Mouse (Mus musculus) frontal cortex, postnatal 25 days (tissue): ENCODE measurements around the gene Gm3015.
"Not testable (repeated sequence)": the region's sequence is repeated elsewhere in the genome, so short reads cannot be mapped to it uniquely, and the experiment has no call there.

Source experiments
- DNase-seq, 2 experiments: peaks; one replicate each; pipeline ENCODE4 v3.0.0; 2022; ENCODE audit warnings: low spot score in 2 of 2

The Gm3015 gene

DNA sequence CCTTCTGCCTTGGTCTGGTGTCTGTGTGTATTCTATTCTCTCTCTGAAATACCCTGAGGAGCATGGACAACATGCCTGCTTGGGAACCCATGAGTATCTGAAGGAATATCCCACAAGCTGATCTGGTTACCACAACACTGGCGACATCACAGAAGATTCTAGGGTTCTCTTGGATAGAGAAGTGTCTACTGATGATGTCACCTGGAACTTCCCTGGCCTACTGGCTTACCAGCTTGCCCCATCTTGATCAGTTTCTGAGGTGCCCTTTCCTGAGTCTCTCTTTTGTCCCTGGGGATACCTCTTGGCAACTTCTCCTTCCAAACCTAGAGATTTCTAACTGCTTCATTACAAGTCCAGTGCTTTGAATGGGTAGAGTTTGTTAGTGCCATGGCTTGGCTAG, at the start of gene Gm3015:
Gene Gm3015 (minus strand): TSS at position 101 of the 400 bp plus-strand sequence.
- DNase-seq, result not testable (repeated sequence)

DNA sequence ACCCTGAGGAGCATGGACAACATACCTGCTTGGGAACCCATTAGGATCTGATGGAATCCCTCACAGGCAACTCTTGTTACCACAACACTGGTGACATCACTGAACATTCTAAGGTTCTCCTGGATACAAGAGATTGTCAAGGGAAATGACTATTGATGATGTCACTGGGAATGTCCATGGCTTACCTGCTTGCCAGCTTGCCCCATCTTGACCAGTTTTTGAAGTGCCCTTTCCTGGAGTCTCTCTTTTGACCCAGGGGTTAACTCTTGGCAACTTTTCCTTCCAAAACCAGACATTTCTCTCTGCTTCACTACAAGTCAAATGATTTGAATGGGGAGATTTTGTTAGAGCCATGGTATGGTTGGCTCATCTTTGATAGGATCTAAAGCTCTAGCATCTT, 29.3 kb upstream of the Gm3015 start, which contains the start of gene Gm10377:
Gene Gm10377 (minus strand): TSS at position 101 of the 400 bp plus-strand sequence.
- DNase-seq, result not testable (repeated sequence)
